Mouse (Mus musculus): ENCODE measurements around the gene Pygo1.

Pygo1 gene

GRCm38 (mm10) chr9:72991420-72991819, 66.0 kb downstream of the Pygo1 start:
- DNase-seq (ENCODE audit: low spot score in 2 of 2), result no peak

DNA sequence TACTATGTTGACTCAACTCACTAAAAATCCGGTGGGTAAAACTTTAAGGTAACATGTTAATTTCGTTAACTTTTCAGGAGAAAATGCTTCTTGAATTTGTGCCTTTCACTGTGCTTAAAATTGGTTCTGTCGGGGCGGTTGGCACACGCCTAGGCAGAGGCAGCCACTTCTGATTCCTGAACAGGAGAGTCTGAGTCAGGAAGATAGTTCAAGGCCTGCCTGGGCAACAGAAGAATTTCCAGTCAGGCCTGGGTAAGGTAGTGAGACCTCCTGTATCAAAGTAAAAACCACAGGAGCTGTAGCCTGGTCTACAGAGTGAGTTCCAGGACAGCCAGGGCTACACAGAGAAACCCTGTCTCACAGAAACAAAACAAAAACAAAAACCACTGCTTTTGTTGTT, 67.1 kb downstream of the Pygo1 start:
- no peak for DNase-seq (ENCODE audit: low spot score in 2 of 2)

- no peak for DNase-seq (ENCODE audit: low spot score in 2 of 2)
These were observed 70.7 kb downstream of the Pygo1 start for GRCm38 (mm10) chr9:72996167-72996566.

DNA sequence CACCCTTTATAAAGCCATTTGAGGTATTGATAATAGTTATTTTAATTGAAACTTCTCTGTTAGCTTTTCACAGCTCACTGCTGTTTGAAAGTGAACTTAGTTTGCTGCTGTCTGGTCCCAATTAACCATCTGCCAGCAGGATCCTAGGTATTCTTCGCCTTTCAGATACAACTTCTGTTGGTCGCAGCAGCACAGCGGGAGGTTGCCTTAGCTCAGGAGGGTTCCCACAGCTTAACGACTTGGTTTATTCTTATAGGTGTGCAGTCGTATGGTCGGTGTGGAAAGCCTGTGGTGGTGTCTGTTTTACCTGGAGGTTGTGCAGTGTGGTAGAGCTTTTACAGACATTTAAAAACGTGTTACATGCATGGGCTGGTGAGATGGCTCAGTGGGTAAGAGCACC, 71.4 kb downstream of the Pygo1 start:
- DNase-seq (ENCODE audit: low spot score in 2 of 2), result no peak

DNA sequence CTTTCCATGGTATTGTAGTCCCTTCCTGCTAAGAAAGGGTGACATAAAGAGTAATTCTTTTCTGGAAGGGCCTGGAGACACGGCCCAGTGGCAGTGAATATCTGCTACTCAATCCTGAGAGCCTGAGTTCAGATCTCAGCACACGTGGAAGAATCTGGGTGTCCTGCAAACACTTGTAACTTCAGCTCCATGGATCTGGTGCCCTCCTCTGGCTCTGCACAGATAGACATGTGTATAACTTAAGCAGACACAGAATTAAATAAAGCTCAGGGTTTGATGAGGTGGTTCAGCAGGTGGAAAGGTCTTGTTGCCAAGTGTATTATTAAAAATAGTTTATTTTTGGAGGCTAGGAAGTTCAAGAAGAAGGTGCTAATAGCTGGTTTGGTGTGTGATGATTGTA, 75.0 kb downstream of the Pygo1 start:
- no peak for DNase-seq (ENCODE audit: low spot score in 2 of 2)

- no peak for DNase-seq (ENCODE audit: low spot score in 2 of 2)
These were observed 76.0 kb downstream of the Pygo1 start for GRCm38 (mm10) chr9:73001314-73002011.

All from urinary bladder, adult 18-20 months (tissue).